Mouse (Mus musculus) embryonic facial prominence, embryonic 11.5 days (tissue): Measurements from ENCODE around the gene Nuak2. TPM values are rescaled to one million over a fixed set of nuclear protein-coding genes. Genes with fewer than 3 reads are reported as not detected.

Experiments used
- ATAC-seq: fragments of 200-750 bp; cut with Nextera tagmentation; replicated peaks from 2 replicates; pipeline ENCODE4 v1.8.0; 2017; ENCODE audit warnings: low read depth; ENCODE audit not compliant: insufficient number of reproducible peaks, low FRiP score, low TSS enrichment
- DNase-seq: peaks from one replicate; pipeline ENCODE4 v3.0.0-alpha.2; 2015; ENCODE audit warnings: low spot score
- H3K27ac ChIP-seq: fragments of 300-500 bp; sonication (generic); replicated peaks from 2 replicates; pipeline ENCODE4 v1.5.1; 2014; ENCODE audit warnings: mild to moderate bottlenecking, low read depth, low read length, control low read depth
- H3K27me3 ChIP-seq: fragments of 300-500 bp; sonication (generic); 2 replicates; pipeline ENCODE4 v1.6.1; 2014; ENCODE audit warnings: mild to moderate bottlenecking, low read length, moderate library complexity, mixed read lengths; ENCODE audit not compliant: control insufficient read depth, insufficient read depth
- H3K36me3 ChIP-seq: fragments of 300-500 bp; sonication (generic); replicated peaks from 2 replicates; pipeline ENCODE4 v1.6.1; 2014; ENCODE audit warnings: low read depth, mild to moderate bottlenecking, low read length, moderate library complexity, mixed read lengths; ENCODE audit not compliant: control insufficient read depth, insufficient read depth
- H3K4me1 ChIP-seq: fragments of 300-500 bp; sonication (generic); 2 replicates; pipeline ENCODE4 v1.6.1; 2014; ENCODE audit warnings: low read length, mixed read lengths; ENCODE audit not compliant: control insufficient read depth, insufficient read depth
- H3K4me2 ChIP-seq: fragments of 300-500 bp; sonication (generic); 2 replicates; pipeline ENCODE4 v1.6.1; 2014; ENCODE audit warnings: low read depth, mild to moderate bottlenecking, control low read depth, low read length, moderate library complexity
- H3K4me3 ChIP-seq: fragments of 300-500 bp; sonication (generic); 2 replicates; pipeline ENCODE4 v1.5.1; 2014; ENCODE audit warnings: low read depth, low read length, control low read depth
- H3K9ac ChIP-seq: fragments of 300-500 bp; sonication (generic); replicated peaks from 2 replicates; pipeline ENCODE4 v1.6.1; 2014; ENCODE audit warnings: mild to moderate bottlenecking, control low read depth, low read length
- H3K9me3 ChIP-seq: fragments of 300-500 bp; sonication (generic); replicated peaks from 2 replicates; pipeline ENCODE4 v1.6.1; 2016; ENCODE audit warnings: mild to moderate bottlenecking, low read length, inconsistent platforms, mixed read lengths; ENCODE audit not compliant: control insufficient read depth
- WGBS: fragments of 180-500 bp; shearing (Covaris S2); extraction: QIAGEN DNeasy Blood & Tissue Kit; methylation state at CpG from one replicate; pipeline ENCODE4 v1.1.7; 2014; 5-methylcytosine and 5-hydroxymethylcytosine counted together
- polyA plus RNA-seq: library from polyadenylated mRNA; unstranded; fragments of >200 nt; fragmentation: Nextera tagmentation; extraction: Ambion mirVana; gene quantifications from 2 replicates; pipeline ENCODE4 v1.2.1, GENCODE M21; 2014

Gene Nuak2
- polyA plus RNA-seq, 1 experiment from 2014 or later = 10.8 TPM

DNA sequence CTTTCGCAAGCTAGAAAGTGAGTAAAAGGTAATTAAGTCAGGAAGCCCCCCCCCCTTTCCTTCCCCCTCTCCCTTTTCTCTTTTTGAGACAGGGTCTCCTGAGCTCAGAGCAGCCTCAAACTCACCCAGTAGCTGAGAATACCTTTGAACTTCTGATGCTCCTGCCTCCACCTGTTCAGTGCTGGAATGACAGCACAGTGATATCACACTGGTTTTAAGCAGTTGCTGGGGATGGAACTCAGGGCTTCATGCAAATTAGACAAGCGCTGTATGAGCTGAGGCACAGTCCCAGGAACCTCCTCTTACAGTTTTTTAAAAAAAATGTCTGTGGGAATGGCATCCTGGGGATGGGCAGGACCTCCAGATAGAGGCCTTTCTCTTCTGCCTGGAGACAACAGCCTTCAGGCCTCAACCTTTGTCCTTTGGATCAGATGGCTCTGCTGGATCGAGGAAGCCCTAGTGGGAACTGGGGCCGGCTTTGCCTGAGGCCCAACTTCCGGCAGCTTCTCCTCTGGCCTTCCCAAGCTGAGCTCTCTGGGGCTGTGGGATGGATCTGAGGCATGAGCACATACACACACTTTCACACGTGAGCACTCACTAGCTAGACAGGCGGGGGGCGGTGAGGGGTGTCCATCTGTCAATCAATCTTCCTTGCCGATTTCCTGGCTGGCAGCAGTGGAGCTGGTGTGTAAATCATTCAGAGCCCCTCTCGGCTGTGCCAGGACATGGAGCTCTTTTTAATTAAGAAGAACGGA, 24.8 kb upstream of the Nuak2 start:
- no peaks in the 10 kb centered on the region for H3K9me3 ChIP-seq
- H3K4me2 ChIP-seq = no peak overlapping the region
- H3K4me1 ChIP-seq = peaks cover 5% of the 10 kb centered on the region; the same call in 1 of the 2 replicates
- H3K27me3 ChIP-seq = 0 out of 2 replicates have a peak, but pooled peaks cover 2% of the 10 kb centered on the region
- no peak overlapping the region for H3K4me3 ChIP-seq
- WGBS = 28% methylated on average over 11 of the region's 11 CpGs
- no peak overlapping the region for H3K9ac ChIP-seq
- H3K27ac ChIP-seq = no peak overlapping the region; the same call in 1 of the 2 replicates
- DNase-seq (peak; percentile 36), ATAC-seq (no peak; the same call in 1 of the 2 replicates)
- H3K36me3 ChIP-seq = no peaks in the 10 kb centered on the region

GRCm38 (mm10) chr1:132291706-132292105, 24.2 kb upstream of the Nuak2 start:
- DNase-seq = no peak
- peaks cover 5% of the 10 kb centered on the region; the same call in 1 of the 2 replicates for H3K4me1 ChIP-seq
- H3K36me3 ChIP-seq = no peaks in the 10 kb centered on the region
- H3K27ac ChIP-seq = no peak overlapping the region
- H3K27me3 ChIP-seq = 0 out of 2 replicates have a peak, but pooled peaks cover 2% of the 10 kb centered on the region
- no peak; the same call in 1 of the 2 replicates for ATAC-seq
- no peak overlapping the region for H3K9ac ChIP-seq
- no peak overlapping the region for H3K4me2 ChIP-seq
- no peak overlapping the region for H3K4me3 ChIP-seq
- WGBS = 44% methylated on average over 4 of the region's 4 CpGs
- no peaks in the 10 kb centered on the region for H3K9me3 ChIP-seq

GRCm38 (mm10) chr1:132292318-132293129, 23.4 kb upstream of the Nuak2 start:
- Histone ChIP-seq H3K9me3 (no peaks in the 10 kb centered on the region), H3K4me3 (no peak overlapping the region), H3K9ac (no peak overlapping the region), H3K27ac (peak overlapping the region; percentile 67; the same call in 1 of the 2 replicates), H3K4me2 (no peak overlapping the region), H3K27me3 (0 out of 2 replicates have a peak, but pooled peaks cover 2% of the 10 kb centered on the region), H3K36me3 (no peaks in the 10 kb centered on the region), H3K4me1 (peaks cover 5% of the 10 kb centered on the region; the same call in 1 of the 2 replicates)
- DNase-seq (peak; percentile 54), ATAC-seq (no peak)
- WGBS = 42% methylated on average over 21 of the region's 21 CpGs

GRCm38 (mm10) chr1:132295506-132295905, 20.4 kb upstream of the Nuak2 start:
- 64% methylated on average over 7 of the region's 7 CpGs for WGBS
- no peak for DNase-seq
- peaks cover 14% of the 10 kb centered on the region; the same call in 1 of the 2 replicates for H3K27me3 ChIP-seq

GRCm38 (mm10) chr1:132296051-132296450, 19.9 kb upstream of the Nuak2 start:
- Histone ChIP-seq H3K9me3 (no peaks in the 10 kb centered on the region), H3K27ac (no peak overlapping the region), H3K4me1 (peaks cover 10% of the 10 kb centered on the region), H3K4me3 (no peak overlapping the region), H3K9ac (no peak overlapping the region), H3K4me2 (no peak overlapping the region), H3K27me3 (peaks cover 14% of the 10 kb centered on the region; the same call in 1 of the 2 replicates), H3K36me3 (no peaks in the 10 kb centered on the region)
- WGBS = 68% methylated on average over 3 of the region's 3 CpGs
- ATAC-seq (no peak), DNase-seq (no peak)

More at GRCm38 (mm10) chr1:132295506-132295905, 20.4 kb upstream of the Nuak2 start:
- no peak overlapping the region for H3K4me3 ChIP-seq
- no peaks in the 10 kb centered on the region for H3K9me3 ChIP-seq
- no peak overlapping the region for H3K9ac ChIP-seq
- H3K4me1 ChIP-seq = peaks cover 10% of the 10 kb centered on the region
- H3K36me3 ChIP-seq = no peaks in the 10 kb centered on the region
- no peak for ATAC-seq
- no peak overlapping the region for H3K4me2 ChIP-seq
- H3K27ac ChIP-seq = no peak overlapping the region

- no peaks in the 10 kb centered on the region for H3K9me3 ChIP-seq
- peaks cover 14% of the 10 kb centered on the region; the same call in 1 of the 2 replicates for H3K27me3 ChIP-seq
- H3K4me1 ChIP-seq = peaks cover 4% of the 10 kb centered on the region
- H3K4me2 ChIP-seq = peak within 1 kb of the TSS; percentile 100
- DNase-seq (peak; percentile 42), ATAC-seq (0 out of 2 replicates have a peak, but pooled peaks have one; percentile 39)
- no peaks in the 10 kb centered on the region for H3K36me3 ChIP-seq
- H3K9ac ChIP-seq = peak within 1 kb of the TSS; percentile 65
- WGBS = 0% methylated on average over 28 of the region's 28 CpGs
- H3K27ac ChIP-seq = no peak within 1 kb of the TSS
- peak within 1 kb of the TSS; percentile 56 for H3K4me3 ChIP-seq
Observed at GRCm38 (mm10) chr1:132298425-132298800, 17.5 kb upstream of the Nuak2 start, which contains the start of gene Klhdc8a. TSS of gene Klhdc8a (plus strand) at chr1:132298626.

- H3K27me3 ChIP-seq = peaks cover 14% of the 10 kb centered on the region; the same call in 1 of the 2 replicates
- H3K4me2 ChIP-seq = peak overlapping the region; percentile 100
- H3K4me3 ChIP-seq = peak overlapping the region; percentile 56
- no peak overlapping the region for H3K27ac ChIP-seq
- DNase-seq (peak; percentile 42), ATAC-seq (peak; percentile 61)
- peaks cover 4% of the 10 kb centered on the region for H3K4me1 ChIP-seq
- no peaks in the 10 kb centered on the region for H3K9me3 ChIP-seq
- H3K36me3 ChIP-seq = no peaks in the 10 kb centered on the region
- 1% methylated on average over 64 of the region's 71 CpGs for WGBS
- peak overlapping the region; percentile 65 for H3K9ac ChIP-seq
Observed at GRCm38 (mm10) chr1:132298801-132299464, 17.0 kb upstream of the Nuak2 start.
